Comparison of ENCODE assay signal across 9 mouse cellular contexts in the genomic region with DNA sequence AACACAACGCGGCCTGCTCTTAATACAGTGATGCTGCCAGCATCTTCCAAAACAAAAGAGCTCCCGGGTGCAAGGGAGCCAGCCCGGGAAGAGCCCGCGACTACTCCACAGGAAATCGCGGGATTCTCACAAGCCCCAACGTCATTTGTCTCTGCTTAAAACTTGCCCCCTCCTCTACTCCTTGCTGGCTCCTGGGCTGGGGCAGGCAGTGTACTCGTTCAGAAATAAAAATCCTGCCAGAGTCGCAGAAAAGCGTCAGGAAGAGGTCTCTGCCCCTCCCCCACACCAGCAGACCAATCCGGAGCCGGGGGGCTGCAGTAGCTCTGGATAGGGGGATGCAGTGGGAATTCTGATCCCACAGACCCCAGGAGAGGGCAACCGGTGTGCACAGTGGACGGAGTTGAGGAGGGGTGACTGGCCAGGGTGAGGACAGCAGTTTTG. TPM values are rescaled to one million over a fixed set of nuclear protein-coding genes. Genes with fewer than 3 reads are reported as not detected.
DNase-seq lines count a peak whose midpoint lies in the region; ATAC-seq and TF ChIP-seq lines count a peak whose summit lies in the region.
"Had no signal": no experiment of that assay in that cellular context is flagged by ENCODE, and none has a peak within 500 bp of the region (broad histone marks: within the 10 kb centered on the region; RNA-seq: fewer than 3 reads in every experiment).

No protein-coding gene starts in this region.

- H3K4me3 ChIP-seq in lung, embryonic 14.5 days (ENCODE audit: low read depth, low read length), result peak overlapping the region; percentile 21
- peak overlapping the region; percentile 27 for H3K4me3 ChIP-seq in embryonic facial prominence, embryonic 15.5 days (replicated peaks)
- H3K4me3 ChIP-seq in limb, embryonic 11.5 days (ENCODE audit: low read depth, low read length), result peak overlapping the region; percentile 29
- no peak overlapping the region for H3K4me3 ChIP-seq in left cerebral cortex, adult 2 months

- H3K27me3 ChIP-seq in lung, embryonic 14.5 days (ENCODE audit: insufficient read depth, low read length), result no peaks in the 10 kb centered on the region
- H3K27me3 ChIP-seq in embryonic facial prominence, embryonic 15.5 days, result no peaks in the 10 kb centered on the region
- no peaks in the 10 kb centered on the region for H3K27me3 ChIP-seq in limb, embryonic 11.5 days (ENCODE audit: control insufficient read depth, insufficient read depth, low read length)

- intact Hi-C loops in left cerebral cortex, adult 2 months (cut with DNase I), result loop anchor here (5.0 kb wide), 1 partner anchor 134 kb away; a partner anchor contains a TSS

- no peak overlapping the region for H3K27ac ChIP-seq in lung, embryonic 14.5 days (ENCODE audit: low read depth)
- no peak overlapping the region for H3K27ac ChIP-seq in embryonic facial prominence, embryonic 15.5 days (replicated peaks)
- peak overlapping the region; percentile 63 for H3K27ac ChIP-seq in limb, embryonic 11.5 days (replicated peaks; ENCODE audit: low read depth, low read length)
- H3K27ac ChIP-seq in left cerebral cortex, adult 2 months, result no peak overlapping the region

- H3K4me2 ChIP-seq in lung, embryonic 14.5 days, result peak overlapping the region; percentile 54
- peak overlapping the region; percentile 49 for H3K4me2 ChIP-seq in embryonic facial prominence, embryonic 15.5 days (replicated peaks)
- H3K4me2 ChIP-seq in limb, embryonic 11.5 days (ENCODE audit: low read depth, severe bottlenecking), result peak overlapping the region; percentile 60

- peaks cover 2% of the 10 kb centered on the region for H3K4me1 ChIP-seq in lung, embryonic 14.5 days (ENCODE audit: insufficient read depth)
- H3K4me1 ChIP-seq in embryonic facial prominence, embryonic 15.5 days, result peaks cover 32% of the 10 kb centered on the region
- H3K4me1 ChIP-seq in limb, embryonic 11.5 days (ENCODE audit: control insufficient read depth, insufficient read depth, low read length), result peaks cover 16% of the 10 kb centered on the region; the same call in 1 of the 2 replicates

- peak overlapping the region; percentile 21; the same call in 1 of the 2 replicates for H3K9ac ChIP-seq in lung, embryonic 14.5 days
- no peak overlapping the region for H3K9ac ChIP-seq in embryonic facial prominence, embryonic 15.5 days
- H3K9ac ChIP-seq in limb, embryonic 11.5 days (ENCODE audit: low read length), result peak overlapping the region; percentile 76

- peak; percentile 50 for DNase-seq in lung, embryonic 14.5 days
- DNase-seq in lung, postnatal 36 days, result no peak
- peak; percentile 80 for DNase-seq in limb, embryonic 11.5 days (ENCODE audit: low spot score)
- peak; percentile 61 for DNase-seq in retina, postnatal 1 day
- DNase-seq in cerebellum, adult 11-12 months, result no peak
- no peak for DNase-seq in left cerebral cortex, adult 2 months (ENCODE audit: extremely low spot score in 1 of 2, low spot score in 2 of 2)
- no peak for DNase-seq in ovary, postnatal 10 days (ENCODE audit: low spot score)
- DNase-seq: kidney, adult 9 months had no signal

- no peaks in the 10 kb centered on the region for H3K36me3 ChIP-seq in lung, embryonic 14.5 days (ENCODE audit: insufficient read depth)
- H3K36me3 ChIP-seq in embryonic facial prominence, embryonic 15.5 days, result no peaks in the 10 kb centered on the region
- no peaks in the 10 kb centered on the region for H3K36me3 ChIP-seq in limb, embryonic 11.5 days (ENCODE audit: control insufficient read depth, insufficient read depth, low read length)

- no peaks in the 10 kb centered on the region for H3K9me3 ChIP-seq in lung, embryonic 14.5 days (ENCODE audit: low read depth, low read length)
- H3K9me3 ChIP-seq in embryonic facial prominence, embryonic 15.5 days (replicated peaks), result no peaks in the 10 kb centered on the region
- no peaks in the 10 kb centered on the region for H3K9me3 ChIP-seq in limb, embryonic 11.5 days (ENCODE audit: control insufficient read depth, low read length)

- no peak for TF ChIP-seq CTCF in lung, embryonic 14.5 days (IDR thresholded peaks at IDR 0.05; ENCODE audit: low read depth)
- TF ChIP-seq CTCF in left cerebral cortex, adult 2 months (IDR thresholded peaks at IDR 0.05), result no peak

- 4% methylated on average over 16 of the region's 16 CpGs for WGBS in lung, embryonic 14.5 days
- under 1% methylated on average over 16 of the region's 16 CpGs for WGBS in embryonic facial prominence, embryonic 15.5 days
- 1% methylated on average over 16 of the region's 16 CpGs for WGBS in limb, embryonic 11.5 days

- ATAC-seq in lung, embryonic 14.5 days (ENCODE audit: insufficient read depth), result peak; percentile 42; the same call in 1 of the 2 replicates
- no peak; the same call in 1 of the 2 replicates for ATAC-seq in embryonic facial prominence, embryonic 15.5 days (ENCODE audit: insufficient number of reproducible peaks, low FRiP score, low TSS enrichment, low read depth)
- ATAC-seq in limb, embryonic 11.5 days (ENCODE audit: insufficient number of reproducible peaks, low FRiP score, low TSS enrichment, low read depth), result peak; percentile 36; the same call in 1 of the 2 replicates

RNA-seq across cellular contexts. Expression of a gene that starts 50.2 kb away (rescaled TPM):
- not detected in 2 replicates for polyA plus RNA-seq in lung, embryonic 14.5 days (2014; fragmentation: Nextera tagmentation; extraction: Ambion mirVana)
- polyA plus RNA-seq in embryonic facial prominence, embryonic 15.5 days (2015; fragmentation: Nextera tagmentation; extraction: Ambion mirVana), result 3.8 and 5.2 TPM in 2 replicates
- 0.41 and 0.93 TPM in 2 replicates for polyA plus RNA-seq in limb, embryonic 11.5 days (2014; fragmentation: Nextera tagmentation; extraction: Ambion mirVana)
- total RNA-seq in left cerebral cortex, adult 2 months (2021), result 100 to 1,000 TPM; 166 to 167 TPM

Comparison
In these comparisons a context has a peak if more than half of its experiments do, and no peak if none do; other contexts are left out.
1. DNase-seq: peak in lung, embryonic 14.5 days (single experiment), limb, embryonic 11.5 days (single experiment) and retina, postnatal 1 day (single experiment); none in lung, postnatal 36 days (single experiment), cerebellum, adult 11-12 months (single experiment), left cerebral cortex, adult 2 months (0 of 2) and ovary, postnatal 10 days (single experiment).
2. Peak in every context shown above with its lines, with median percentiles within 50 percentile points of each other: H3K4me2 ChIP-seq.